Mouse (Mus musculus) monocyte, adult 2 months (primary cell): ENCODE measurements at regions not wholly inside any gene's neighbourhood (a gene's known extent, or its start where the extent isn't known, plus 50 kb on each side); places are given as distances from the start of the nearest gene placed in this dataset.

Source experiments
- DNase-seq, 2 experiments: peaks; one replicate each; pipeline ENCODE4 v3.0.0; 2022; ENCODE audit warnings: low spot score in 2 of 2, low read depth in 1 of 2

DNA sequence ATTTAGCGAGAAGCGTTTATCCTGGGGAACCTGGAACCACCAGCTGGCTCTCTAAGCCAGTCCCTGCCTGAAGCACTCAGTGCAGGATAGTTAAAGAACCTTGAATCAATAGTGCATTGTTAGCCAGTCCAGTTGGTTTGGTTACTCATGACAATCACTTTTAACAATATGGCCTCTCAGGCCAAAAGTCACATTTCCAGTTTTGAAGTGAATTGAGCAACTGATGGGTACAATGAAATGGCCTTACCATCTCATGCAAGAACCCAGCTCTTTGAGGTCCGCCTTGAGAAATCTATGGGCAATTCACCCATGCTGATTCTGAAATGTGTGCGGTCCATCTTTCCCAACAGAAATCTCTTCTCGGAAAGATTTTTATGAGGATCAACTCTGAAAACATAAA, 77.0 kb upstream of the Tmc1 start:
- DNase-seq, result no peak

DNA sequence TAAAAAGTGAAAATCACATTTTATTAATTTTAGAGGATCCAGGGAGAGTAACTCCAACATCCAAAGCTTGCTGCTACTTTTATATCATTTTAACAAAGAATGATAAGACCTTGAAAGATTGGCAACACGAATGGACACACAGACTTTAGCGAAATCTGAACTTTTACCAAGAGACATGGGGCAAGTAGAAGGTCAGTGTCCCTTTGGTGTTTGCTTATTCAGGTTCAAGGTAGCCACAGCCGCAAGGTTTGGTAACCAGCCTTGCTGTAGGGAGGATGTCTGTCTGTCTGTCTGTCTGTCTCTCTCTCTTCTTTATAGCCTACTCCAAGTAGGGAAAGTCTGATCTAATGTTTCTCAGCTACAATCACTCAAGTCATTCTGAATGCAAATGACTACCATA, 75.0 kb upstream of the Tmc1 start:
- DNase-seq, result no peak

DNA sequence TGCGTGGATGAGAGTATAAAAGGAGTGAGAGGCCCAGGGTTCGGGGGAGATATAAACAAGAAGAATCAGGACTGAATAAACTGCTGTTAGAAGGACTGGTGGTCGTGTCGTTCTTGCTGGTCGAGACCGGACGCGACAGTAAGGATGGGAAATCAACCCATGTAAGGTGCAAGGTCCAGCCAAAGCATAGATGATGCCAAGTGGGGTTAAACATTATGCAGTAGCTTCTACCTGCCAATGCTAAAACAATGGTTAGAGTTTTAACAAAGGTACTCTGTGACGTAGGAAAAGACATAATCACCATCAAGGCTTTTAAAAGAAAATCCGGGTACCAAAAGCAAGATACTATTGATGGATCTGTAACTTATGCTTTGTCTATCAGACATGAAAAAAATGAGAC, 58.4 kb upstream of the Tmc1 start:
- no peak for DNase-seq

DNA sequence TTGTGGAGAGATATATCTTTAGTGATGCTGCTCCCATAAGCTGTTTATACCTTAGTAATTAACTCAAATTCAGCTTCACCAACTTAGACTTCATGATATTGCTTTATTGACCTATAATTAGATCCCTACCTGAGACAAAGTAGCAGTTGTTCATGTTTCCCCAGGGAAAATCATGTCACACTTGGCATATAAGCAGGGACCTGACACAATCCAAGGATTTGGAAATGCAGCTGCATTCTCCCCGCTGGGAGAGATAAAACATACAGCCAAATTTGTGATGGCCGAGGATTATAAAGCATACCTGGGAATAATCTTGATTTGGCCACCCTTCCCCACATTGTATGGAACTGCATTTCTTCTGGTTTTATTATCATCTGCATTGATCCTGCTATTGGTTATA, 55.6 kb upstream of the Tmc1 start:
- no peak for DNase-seq

DNA sequence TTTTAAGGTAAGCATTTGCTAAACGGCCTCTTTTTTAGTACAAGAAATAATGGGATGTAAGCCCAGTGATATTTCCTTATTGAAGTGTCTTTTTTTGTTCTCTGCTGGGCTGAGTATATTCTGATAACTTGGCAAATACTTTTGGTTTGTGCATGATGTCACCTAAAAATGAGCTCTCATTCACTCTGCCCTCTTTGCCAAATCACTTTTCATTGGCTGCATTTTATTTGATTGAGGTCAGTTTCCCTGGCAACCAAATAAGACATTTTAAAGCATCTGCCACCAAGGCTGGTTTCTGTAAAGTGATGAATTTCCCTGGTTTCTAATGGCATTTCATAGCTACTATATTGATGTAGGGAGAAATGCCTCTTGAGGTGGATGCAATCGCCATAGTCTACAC, 50.4 kb upstream of the Tmc1 start:
- no peak for DNase-seq
